Mouse (Mus musculus): ENCODE measurements at regions not wholly inside any gene's neighbourhood (a gene's known extent, or its start where the extent isn't known, plus 50 kb on each side); places are given as distances from the start of the nearest gene placed in this dataset.

- ATAC-seq (ENCODE audit: poor library complexity, severe bottlenecking), result no peak
Measured at GRCm38 (mm10) chr17:51278094-51278493, 98.9 kb upstream of the Tbc1d5 start.

DNA sequence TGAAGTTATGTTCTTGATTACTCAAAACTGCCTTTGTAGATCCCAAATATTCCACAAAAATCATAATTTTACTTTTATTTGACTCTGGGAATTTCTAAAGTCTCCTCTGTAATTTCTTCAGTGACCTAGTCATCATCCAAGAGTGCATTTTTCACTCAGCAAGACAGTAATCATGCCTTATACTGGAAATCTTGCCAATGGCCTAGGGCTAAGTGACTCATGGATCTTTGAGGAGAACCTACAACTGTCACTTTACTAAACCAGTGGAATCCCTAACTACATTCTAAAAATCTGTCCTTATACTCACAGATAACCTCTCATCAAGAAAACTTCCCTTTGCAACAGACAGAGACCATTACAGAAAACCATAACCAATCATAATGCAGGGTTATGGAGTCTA is 98.0 kb upstream of the Tbc1d5 start:
- ATAC-seq (ENCODE audit: poor library complexity, severe bottlenecking), result no peak

GRCm38 (mm10) chr17:51272025-51272424 is 92.9 kb upstream of the Tbc1d5 start:
- no peak for ATAC-seq (ENCODE audit: poor library complexity, severe bottlenecking)

DNA sequence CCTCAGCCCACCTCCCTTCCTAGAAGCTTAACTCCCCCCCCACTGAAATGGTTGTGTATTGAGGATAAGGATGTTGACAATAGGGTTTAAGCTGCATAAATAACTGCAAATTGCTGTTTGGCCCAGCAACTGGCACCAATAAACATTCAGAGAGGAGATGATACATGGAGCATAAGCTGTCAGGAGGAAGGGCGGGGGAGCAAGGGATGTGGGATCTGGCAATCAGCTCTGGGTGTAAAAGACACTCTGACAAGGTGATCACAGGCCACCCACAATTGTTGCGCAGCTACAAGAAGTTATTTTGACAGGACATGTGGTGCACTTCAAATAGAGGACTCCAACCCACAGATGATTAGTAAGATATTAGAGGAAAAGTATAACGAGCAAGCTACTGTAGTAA is 83.8 kb upstream of the Tbc1d5 start:
- ATAC-seq (ENCODE audit: poor library complexity, severe bottlenecking), result no peak

GRCm38 (mm10) chr17:51262404-51262803 is 83.3 kb upstream of the Tbc1d5 start:
- ATAC-seq (ENCODE audit: poor library complexity, severe bottlenecking), result no peak

- ATAC-seq (ENCODE audit: poor library complexity, severe bottlenecking), result peak; percentile 35; the same call in 1 of the 2 replicates
Measured at GRCm38 (mm10) chr17:51258316-51258715, 79.2 kb upstream of the Tbc1d5 start.

- ATAC-seq (ENCODE audit: poor library complexity, severe bottlenecking), result no peak
Measured at GRCm38 (mm10) chr17:51248543-51248942, 69.4 kb upstream of the Tbc1d5 start.

DNA sequence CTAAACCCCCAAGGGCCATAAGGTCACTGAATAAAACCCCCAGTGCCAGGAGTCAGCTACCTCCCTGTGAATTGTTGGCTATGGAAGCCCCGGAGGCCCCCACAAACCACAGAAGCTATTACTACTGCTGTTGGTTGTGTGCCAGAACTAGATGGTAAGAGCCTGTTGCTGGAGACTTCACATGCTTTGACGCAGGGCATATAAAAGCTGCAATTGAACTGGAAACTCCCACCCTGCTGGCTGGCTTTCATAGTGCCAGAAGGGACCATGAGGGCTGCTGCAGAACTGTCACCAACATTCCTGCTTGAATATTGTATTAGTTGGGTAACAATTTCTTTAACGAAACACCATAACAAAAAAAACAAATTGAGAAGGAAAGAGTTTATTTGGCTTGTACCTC is 66.9 kb upstream of the Tbc1d5 start:
- ATAC-seq (ENCODE audit: poor library complexity, severe bottlenecking), result no peak

GRCm38 (mm10) chr17:51240360-51240993 is 61.3 kb upstream of the Tbc1d5 start:
- 0 out of 2 replicates have a peak, but pooled peaks have one; percentile 43 for ATAC-seq (ENCODE audit: poor library complexity, severe bottlenecking)

GRCm38 (mm10) chr17:51239465-51239864 is 60.3 kb upstream of the Tbc1d5 start:
- ATAC-seq (ENCODE audit: poor library complexity, severe bottlenecking), result peak; percentile 64
